Mouse (Mus musculus) olfactory bulb, adult 2 months (tissue): ENCODE data around the gene Map6.

Experiments
- CTCF ChIP-seq: fragments of 200-500 bp; IDR thresholded peaks from 2 replicates; pipeline ENCODE4 v1.5.1; 2012; ENCODE audit warnings: low read depth, mild to moderate bottlenecking, low read length, moderate library complexity; ENCODE audit not compliant: insufficient read depth
- POLR2A ChIP-seq: fragments of 200-500 bp; IDR thresholded peaks from 2 replicates; pipeline ENCODE4 v1.6.1; 2012; ENCODE audit warnings: mild to moderate bottlenecking, low read depth, low read length, moderate library complexity; ENCODE audit not compliant: insufficient read depth

GRCm38 (mm10) chr7:99238417-99238816 is 28.8 kb upstream of the Map6 start, which contains the start of gene Mogat2:
- TF ChIP-seq CTCF = no peak
- no peak for TF ChIP-seq POLR2A
